Mouse (Mus musculus) bone marrow, adult 2 months (tissue): ENCODE data around the gene Ofcc1.

Experiments used
- CTCF ChIP-seq: fragments of 200-500 bp; IDR thresholded peaks from 2 replicates; pipeline ENCODE4 v1.5.1; 2011; ENCODE audit warnings: low read length, control low read depth; ENCODE audit not compliant: control insufficient read depth, insufficient read depth
- POLR2A ChIP-seq: fragments of 200-500 bp; IDR thresholded peaks from 2 replicates; pipeline ENCODE4 v1.6.1; 2011; ENCODE audit warnings: low read depth, mild to moderate bottlenecking, control low read depth, low read length, borderline replicate concordance; ENCODE audit not compliant: control insufficient read depth

DNA sequence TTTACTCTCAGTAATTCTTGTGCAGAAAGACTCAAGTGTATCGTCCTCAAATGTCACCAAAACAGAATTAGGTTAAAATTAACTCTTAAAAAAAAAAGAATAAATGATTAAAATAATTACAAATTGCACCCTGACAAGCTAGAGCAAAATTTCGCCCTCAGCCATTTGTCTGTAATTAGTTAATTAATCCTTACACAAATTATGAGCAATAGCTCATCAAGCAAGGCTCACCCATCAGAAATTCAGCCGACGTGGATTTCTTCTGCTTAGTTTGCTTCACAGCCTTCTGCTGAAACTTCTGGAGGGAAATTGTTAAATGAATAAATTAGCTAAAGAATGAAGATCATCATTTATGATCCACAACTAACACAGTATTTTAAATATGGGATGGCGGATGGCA lies 80.6 kb downstream of the Ofcc1 start:
- TF ChIP-seq CTCF, result no peak
- no peak for TF ChIP-seq POLR2A
